Mouse (Mus musculus) ovary, adult 18-20 months (tissue): Measurements from ENCODE around the gene Tmem213.
A peak's percentile ranks its signal among the peaks of the same experiment; 100 is the strongest.

ENCODE experiments used
- DNase-seq: peaks from one replicate; pipeline ENCODE4 v3.0.0; 2022; ENCODE audit warnings: low spot score, mixed read lengths

Tmem213 gene

GRCm38 (mm10) chr6:38157925-38158324 lies 48.9 kb downstream of the Tmem213 start:
- no peak for DNase-seq

GRCm38 (mm10) chr6:38159576-38159975 lies 50.5 kb downstream of the Tmem213 start:
- DNase-seq = no peak

- DNase-seq = peak; percentile 27
These were observed 51.0 kb downstream of the Tmem213 start for GRCm38 (mm10) chr6:38160102-38160501.

GRCm38 (mm10) chr6:38160556-38160955 lies 51.5 kb downstream of the Tmem213 start:
- DNase-seq = no peak

- no peak for DNase-seq
These were observed 53.9 kb downstream of the Tmem213 start for GRCm38 (mm10) chr6:38162825-38163504.

- DNase-seq = no peak
These were observed 55.6 kb downstream of the Tmem213 start for GRCm38 (mm10) chr6:38164705-38165104.

GRCm38 (mm10) chr6:38165385-38165784 lies 56.3 kb downstream of the Tmem213 start:
- no peak for DNase-seq
